Mouse (Mus musculus) small intestine, adult 2 months (tissue): ENCODE results near the gene Ncoa5.

Experiments
- CTCF ChIP-seq: fragments of 200-500 bp; IDR thresholded peaks from 2 replicates; pipeline ENCODE4 v1.5.1; 2012; ENCODE audit warnings: low read depth, mild to moderate bottlenecking, control low read depth, inconsistent platforms, low read length, moderate library complexity, mixed read lengths; ENCODE audit not compliant: insufficient replicate concordance, insufficient read length; ENCODE audit errors: extremely low read depth
- POLR2A ChIP-seq: fragments of 200-500 bp; IDR thresholded peaks from 2 replicates; pipeline ENCODE4 v1.6.1; 2012; ENCODE audit warnings: low read depth, mild to moderate bottlenecking, control low read depth, inconsistent platforms, low read length, moderate library complexity

GRCm38 (mm10) chr2:165006813-165007212, 27.9 kb downstream of the Ncoa5 start:
- TF ChIP-seq POLR2A (no peak), CTCF (no peak)
